Mouse (Mus musculus) B cell, adult (primary cell): ENCODE results near the gene Grin1. TPM values are rescaled to one million over a fixed set of nuclear protein-coding genes. Genes with fewer than 3 reads are reported as not detected.

Source experiments
- total RNA-seq: library from RNA; stranded (reverse); gene quantifications from 4 replicates; pipeline ENCODE4 v1.2.4, GENCODE M21; 2023; ENCODE audit not compliant: inconsistent age

Grin1 gene
- total RNA-seq: not detected in 4 replicates

DNA sequence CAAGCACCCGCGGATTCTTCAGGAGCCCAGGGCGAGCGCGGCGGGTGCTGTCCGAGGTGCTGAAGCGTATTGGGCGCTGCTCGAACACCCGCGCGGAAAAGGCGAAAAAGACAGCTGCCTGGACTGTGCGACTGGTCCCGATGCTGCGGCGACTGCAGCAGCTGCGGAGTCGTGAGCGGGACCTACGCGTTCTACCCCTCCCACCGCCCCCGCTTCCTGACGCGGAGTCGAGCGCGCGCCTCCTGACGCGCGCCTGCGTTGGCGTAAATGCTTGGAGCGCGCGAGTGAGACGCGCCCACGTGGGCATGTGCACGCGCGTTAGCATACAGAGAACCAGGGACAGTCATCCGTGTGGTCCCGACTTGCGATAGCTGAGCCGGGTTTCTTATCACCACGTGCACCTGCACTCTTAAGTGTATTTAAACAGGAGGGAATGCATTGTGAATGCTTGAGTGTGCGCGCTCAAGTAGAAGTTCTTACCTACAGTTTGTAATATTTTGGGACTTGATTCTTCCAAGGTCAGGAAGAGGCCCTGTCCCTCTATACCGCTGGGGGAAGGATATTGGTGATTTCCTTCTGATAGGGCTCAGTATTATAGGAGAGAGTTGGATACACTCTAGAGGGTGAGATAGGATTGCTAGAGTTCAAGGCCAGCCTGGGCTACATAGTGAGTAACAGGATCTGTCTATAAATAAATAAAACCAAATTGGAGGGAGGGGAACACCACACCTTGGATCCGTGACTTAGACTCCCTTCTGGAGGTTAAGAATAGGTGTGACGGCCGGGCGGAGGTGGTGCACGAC lies at the start of gene Grin1:
Gene Grin1, minus strand, starts transcription at position 217 of the 803 bp plus-strand sequence.

DNA sequence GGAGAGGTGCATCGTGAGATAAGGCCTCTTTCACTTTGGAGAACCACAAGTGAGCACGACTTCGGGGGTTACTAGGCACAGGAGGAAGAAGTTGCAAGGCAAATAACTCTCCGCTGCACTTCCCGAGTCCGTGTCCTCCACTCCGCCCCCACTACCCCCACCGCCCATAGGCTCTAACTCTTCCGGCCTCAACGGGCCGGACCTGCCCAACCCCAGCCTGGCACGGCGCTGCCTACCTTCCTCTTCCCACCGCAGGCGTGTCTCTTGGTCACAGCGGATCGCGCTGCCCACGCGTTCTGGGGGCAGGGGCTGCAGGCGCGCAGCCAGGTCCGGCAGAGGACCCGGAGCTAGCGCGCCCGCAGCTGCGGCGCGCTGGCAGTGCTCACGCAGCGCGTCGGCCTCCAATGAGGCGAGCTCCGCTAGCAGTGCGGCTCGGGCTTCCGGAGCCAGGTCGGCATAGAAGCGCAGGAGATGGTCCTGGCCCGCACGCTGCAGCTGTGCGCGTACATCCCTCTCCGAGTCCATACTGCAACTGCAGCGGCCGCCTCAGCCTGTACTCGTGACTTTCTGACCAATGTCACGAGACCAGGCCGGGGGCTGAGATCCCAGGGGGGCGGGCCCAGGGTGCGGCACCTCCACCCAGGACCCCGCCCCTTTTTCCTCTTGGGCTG lies 46.2 kb upstream of the Grin1 start, which contains the start of gene Uap1l1:
Gene Uap1l1, minus strand, starts transcription at position 592 of the 671 bp plus-strand sequence.

DNA sequence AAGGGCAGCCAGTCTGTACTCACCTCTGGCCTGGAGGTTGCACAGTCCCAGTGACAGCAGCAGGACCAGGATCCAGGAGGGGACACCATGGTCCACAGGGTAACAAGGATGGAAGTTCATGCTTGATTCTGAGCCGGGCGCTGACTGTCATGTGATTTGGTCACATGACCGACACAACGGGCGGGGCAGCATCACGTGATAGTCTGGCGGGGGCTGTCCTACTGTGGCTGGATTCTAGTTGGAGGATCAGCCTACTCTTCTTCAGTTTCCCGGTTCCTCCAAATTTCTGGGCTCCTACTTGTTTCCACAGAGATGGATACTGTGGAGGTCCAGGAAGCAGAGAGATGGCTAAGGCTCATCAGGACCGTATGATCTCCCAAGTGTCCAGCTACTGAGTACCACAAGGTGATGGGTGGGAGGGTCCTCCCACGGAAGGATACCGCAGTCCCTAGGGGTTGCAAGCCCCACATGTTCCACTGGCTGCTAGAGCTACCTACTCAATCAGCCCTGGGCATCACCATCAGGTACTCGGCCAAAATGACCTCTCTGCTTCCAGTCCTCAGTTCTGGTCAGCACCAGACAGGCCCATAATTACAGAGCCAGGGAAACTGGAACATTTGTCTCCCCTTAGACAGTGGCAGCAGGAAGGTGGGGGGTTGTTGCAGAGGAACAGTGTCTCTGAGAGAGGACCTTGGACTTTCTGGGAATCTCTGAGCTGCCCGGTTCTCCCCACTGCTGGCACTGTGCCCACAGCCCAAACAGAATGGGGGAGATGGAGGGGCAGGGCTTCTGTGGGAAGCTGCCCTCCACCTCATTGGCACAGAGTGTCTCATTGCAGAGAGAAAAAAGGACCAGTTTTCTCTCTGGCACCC lies 37.5 kb upstream of the Grin1 start, which contains the start of gene Dpp7:
Gene Dpp7, minus strand, starts transcription at position 152 of the 872 bp plus-strand sequence.

DNA sequence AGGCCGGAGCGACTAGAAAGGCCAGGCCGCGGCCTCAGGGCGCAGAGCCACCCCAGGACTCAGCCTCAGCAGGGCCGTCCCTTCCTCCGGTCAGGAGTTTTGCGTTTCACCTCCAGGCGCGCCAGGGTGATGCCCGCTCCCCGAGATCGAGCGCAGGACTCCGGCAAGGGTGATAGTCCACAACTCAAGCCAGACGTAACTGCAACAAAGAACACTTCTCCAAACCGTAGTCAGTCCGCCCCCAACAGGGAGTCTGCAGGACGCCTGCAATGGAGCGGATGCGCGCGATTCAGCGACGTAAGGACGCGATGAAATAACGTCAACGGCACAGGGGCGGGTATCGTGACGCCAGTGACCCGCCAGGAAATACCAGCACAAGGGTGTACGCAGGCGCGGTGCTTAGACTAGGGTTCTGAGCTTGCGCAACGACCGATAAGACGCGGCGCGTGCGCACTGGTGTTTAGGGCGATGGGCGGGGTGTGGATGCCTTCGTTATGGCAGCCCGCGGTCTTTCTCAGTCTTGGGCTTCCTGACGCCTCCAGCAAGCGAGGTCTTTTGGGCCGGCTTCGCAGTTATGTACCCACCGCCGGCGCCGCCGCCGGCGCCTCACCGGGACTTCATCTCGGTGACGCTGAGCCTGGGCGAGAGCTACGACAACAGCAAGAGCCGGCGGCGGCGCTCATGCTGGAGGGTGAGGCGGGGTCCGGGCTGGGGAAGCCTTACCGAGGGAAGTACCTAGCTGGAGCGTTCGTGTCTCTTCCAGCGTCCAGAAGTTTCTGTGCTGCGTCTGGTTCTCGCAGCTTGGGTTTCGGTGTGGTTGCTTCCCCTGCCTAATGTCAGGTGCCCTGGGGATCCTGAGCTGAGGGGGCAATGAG lies 13.5 kb upstream of the Grin1 start, which contains the start of gene Man1b1:
Gene Man1b1, plus strand, starts transcription at position 53 of the 875 bp plus-strand sequence.

DNA sequence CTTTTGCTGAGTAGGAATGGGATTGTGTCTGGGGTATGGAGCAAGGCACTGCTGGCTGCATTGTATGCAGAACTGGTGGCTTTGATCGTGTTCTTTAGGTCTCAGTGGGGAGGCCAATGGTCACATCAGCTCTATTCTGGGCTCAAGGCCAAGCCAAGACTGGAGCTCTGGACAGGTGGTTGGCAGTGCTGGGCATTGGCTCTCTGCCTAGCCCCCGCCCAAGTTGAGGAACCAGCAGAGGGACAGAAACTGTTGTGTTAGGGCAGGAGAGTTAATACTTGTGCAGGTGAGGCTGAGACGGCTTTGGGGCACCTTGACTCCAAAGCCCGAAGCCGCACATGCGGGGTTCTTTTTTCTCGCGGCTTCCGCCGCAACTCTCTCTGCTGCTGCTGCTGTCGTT lies 29.3 kb downstream of the Grin1 start, which contains the start of gene Lrrc26:
Gene Lrrc26, plus strand, starts transcription at position 265 of the 400 bp plus-strand sequence.

DNA sequence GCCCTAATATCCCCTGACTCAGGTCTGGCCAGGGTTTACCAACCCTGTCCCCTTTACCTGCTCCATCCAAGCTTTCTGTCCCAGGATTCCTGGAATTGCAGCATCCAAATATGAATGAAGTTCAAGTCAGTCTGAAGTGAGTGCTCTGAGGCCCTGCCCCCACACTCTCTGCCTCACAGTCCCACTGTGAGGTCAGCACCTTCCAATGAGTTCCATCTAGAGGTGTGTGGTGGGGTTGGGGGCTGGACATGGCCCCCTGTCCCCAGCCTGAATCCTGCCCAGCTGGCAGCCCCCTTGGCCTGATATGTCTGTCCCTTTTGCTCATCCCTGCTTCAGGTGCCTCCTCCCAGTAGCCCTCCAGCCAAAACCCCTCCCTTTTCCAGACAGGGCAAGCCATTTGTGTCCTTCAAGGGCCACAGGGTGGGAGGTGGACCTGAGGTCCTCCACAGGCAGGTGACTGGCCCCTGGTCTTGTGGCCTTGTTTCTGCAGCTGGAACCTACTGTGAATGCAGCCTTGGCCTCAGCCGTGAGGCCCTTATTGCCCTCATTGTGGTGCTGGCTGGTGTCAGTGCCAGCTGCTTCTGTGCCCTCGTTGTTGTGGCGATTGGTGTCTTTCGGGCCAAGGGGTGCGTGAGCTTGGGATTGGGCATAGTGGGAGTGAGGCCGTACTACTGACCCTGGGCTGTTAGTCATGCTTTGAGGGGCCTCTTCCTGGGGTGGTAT lies 30.9 kb downstream of the Grin1 start, which contains the start of gene Tmem210:
Gene Tmem210, plus strand, starts transcription at position 219 of the 723 bp plus-strand sequence.

DNA sequence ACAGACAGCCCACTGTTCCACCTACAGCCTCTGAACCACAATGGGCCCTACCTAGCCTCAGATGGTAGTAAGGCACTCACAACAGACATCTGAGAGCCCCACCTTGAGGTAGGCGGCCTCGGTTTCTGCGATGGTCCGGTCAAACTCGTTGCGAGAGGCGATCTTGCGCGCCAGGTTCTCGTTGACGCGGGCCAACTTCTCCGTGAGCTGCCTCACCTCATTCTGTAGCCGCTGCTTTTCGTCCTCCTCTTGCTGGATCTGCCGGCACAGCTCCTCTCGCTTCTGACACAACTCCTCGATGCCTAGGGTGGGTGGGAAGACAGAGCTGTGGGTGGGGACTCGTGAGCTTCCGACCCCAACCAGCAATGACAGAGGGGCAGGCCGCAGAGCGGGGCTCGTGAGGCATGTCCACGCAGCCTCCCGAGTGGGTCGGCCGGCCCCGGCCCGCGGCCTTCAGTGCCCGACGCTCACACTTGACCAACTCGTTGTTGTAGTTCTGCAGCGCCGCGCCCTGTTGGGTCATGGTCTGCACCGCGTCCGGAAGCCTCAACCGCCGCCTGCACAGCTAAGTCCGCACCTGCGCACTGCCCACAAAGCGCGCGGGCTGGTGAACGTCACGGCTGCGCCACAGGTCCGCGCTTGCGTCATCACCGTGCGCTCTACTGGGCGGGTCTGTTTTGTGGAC lies 47.0 kb downstream of the Grin1 start, which contains the start of the genes Ssna1 and Anapc2:
Gene Ssna1, minus strand, starts transcription at position 612 of the 685 bp plus-strand sequence.
Gene Anapc2, plus strand, starts transcription at position 652 of the 685 bp plus-strand sequence.

DNA sequence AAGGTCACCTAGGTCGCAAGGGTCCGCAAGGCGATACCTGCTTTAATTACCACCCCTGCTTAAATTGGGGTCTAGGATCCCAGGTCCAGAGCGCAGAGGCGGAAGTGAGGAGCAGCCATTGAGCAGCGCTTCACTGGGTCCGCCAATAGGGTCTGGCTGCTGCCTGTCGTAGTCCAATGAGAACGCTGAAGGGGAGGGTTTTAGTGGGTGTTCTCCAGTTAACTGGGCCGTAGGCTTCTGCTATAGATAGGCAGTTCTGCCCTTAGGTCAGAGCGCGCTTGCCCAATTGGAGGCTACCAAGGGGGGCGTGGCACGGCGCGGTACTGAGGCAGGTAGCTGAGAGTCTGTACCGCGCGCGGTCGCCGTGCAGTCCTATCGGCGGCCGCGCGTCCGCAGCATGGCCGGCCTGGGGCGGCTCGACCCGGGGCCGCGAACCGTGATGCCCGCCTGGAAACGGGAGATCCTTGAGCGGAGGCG lies 56.7 kb downstream of the Grin1 start, which contains the start of gene Tprn:
Gene Tprn, plus strand, starts transcription at position 328 of the 477 bp plus-strand sequence.

DNA sequence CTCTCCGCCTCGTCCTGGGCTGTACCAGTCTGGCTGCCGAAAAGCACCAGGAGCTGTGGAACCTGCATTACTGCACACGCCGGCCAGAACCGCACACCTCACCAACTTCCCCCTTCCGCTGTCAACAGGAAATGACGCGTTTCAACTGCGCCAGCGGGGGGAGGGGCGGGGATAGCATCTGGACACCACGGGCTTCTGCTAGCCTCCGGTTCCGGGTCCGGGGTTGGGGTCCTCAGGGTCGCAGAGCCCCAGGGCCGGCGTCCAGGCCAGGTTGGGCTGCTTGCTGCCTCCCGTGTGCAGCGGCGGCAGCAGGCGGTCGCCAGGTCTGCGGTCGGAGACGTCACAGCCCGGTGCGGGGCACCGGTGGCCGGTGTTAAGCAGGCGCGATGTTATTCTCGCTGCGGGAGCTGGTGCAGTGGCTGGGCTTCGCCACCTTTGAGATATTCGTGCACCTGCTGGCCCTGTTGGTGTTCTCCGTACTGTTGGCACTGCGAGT lies 63.7 kb downstream of the Grin1 start, which contains the start of gene Tmem203:
Gene Tmem203, plus strand, starts transcription at position 156 of the 496 bp plus-strand sequence.

DNA sequence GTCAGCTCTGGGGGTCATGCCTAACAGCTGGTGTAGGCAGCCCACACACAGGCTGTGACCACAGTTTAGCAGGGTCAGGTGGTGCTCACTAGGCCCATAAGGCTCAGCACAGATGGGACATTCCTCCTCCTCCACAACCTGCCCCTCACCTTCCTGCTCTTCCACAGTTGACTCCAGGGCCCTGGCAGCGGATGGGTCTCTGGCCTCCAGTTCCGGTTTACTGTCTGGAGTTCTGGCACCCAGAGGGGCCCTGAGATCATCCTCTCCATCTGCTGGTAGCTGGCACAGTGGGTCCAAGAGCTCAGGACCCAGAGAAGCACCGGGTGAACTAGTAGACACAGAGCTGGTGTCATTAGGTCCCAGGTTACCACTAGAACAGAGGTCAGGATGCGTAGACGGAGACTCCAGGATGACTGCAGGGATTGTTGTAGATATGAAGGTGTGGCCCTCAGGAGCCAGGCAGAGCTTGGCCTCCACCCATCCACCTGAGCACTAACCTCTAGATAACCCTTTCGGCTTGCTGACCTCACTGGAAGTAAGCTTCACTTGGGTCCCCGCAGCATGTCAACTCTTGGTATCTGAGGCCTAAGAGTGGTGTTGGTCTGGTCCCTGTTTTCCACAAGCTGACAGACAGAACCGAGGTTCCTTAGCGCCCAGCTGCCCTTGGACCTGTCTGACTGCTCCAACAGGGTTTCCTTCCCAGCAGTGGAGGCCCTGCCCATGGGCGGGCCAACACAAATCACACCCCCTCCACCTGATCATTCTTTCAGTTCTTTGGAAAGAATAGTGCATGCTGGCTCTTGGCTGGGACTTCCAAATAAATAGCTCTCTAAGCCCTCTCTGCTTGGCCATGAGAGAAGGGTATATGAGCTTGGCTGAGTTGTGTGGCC lies 72.6 kb downstream of the Grin1 start, which contains the start of gene AL732309.1:
Gene AL732309.1, minus strand, starts transcription at position 681 of the 890 bp plus-strand sequence.

DNA sequence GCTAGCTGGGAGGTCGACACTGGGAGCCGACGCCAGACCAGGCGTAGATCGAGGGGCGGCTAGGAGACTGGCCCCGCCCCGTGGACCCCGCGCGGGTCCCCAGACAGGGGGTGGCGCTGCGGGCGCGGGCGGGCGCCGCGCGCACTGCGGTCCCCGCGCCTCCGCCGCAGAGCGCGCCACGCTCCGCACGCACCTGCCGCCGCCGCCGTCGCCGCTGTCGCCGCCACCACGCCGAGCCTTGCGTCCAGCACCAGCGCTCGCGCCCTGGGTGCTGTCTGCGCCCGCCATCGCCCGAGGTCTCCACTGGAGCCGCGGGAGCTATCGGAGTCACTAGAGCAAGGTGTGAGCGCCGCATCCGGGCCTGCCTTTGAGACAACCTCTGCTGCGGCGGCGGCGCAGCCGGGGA lies 76.9 kb downstream of the Grin1 start, which contains the start of the genes Rnf208 and Cysrt1:
Gene Rnf208, plus strand, starts transcription at position 155 of the 406 bp plus-strand sequence.
Gene Cysrt1, minus strand, starts transcription at position 352 of the 406 bp plus-strand sequence.

Other genes with a start within 250 kb of the Grin1 start
- not detected in 4 replicates for gene Entpd8, start 238.9 kb downstream of the Grin1 start, total RNA-seq
- not detected in 4 replicates for gene Noxa1, start 224.0 kb downstream of the Grin1 start, total RNA-seq
- 5.3 to 6.8 TPM (median 6.0 TPM) in 4 replicates for gene Nrarp, start 138.4 kb downstream of the Grin1 start, total RNA-seq
- gene Tor4a, start 122.3 kb downstream of the Grin1 start, total RNA-seq: 28.8 to 32.8 TPM (median 31.4 TPM) in 4 replicates
- 71.2 to 97.5 TPM (median 84.8 TPM) in 4 replicates for gene Nelfb, start 107.7 kb downstream of the Grin1 start, total RNA-seq
- gene Stpg3, start 104.5 kb downstream of the Grin1 start, total RNA-seq: not detected in 4 replicates
- gene Fam166a, start 100.4 kb downstream of the Grin1 start, total RNA-seq: not detected in 4 replicates
- 114 to 127 TPM (median 119 TPM) in 4 replicates for gene Tubb4b, start 94.5 kb downstream of the Grin1 start, total RNA-seq
- not detected in 4 replicates for gene Slc34a3, start 84.8 kb downstream of the Grin1 start, total RNA-seq
- not detected in 4 replicates for gene Rnf224, start 82.4 kb downstream of the Grin1 start, total RNA-seq
- gene Rnf208, start 76.9 kb downstream of the Grin1 start, total RNA-seq: 0.51 TPM in 1 of 4 replicates, not detected in the others
- not detected in 4 replicates for gene Cysrt1, start 76.7 kb downstream of the Grin1 start, total RNA-seq
- 6.2 to 11.8 TPM (median 9.7 TPM) in 4 replicates for gene AL732309.1, start 72.3 kb downstream of the Grin1 start, total RNA-seq
- 17.0 to 23.1 TPM (median 22.3 TPM) in 4 replicates for gene Tmem203, start 63.7 kb downstream of the Grin1 start, total RNA-seq
- gene Tprn, start 56.6 kb downstream of the Grin1 start, total RNA-seq: 11.7 to 16.8 TPM (median 12.7 TPM) in 4 replicates
- 36.2 to 41.2 TPM (median 39.2 TPM) in 4 replicates for gene Ssna1, start 46.7 kb downstream of the Grin1 start, total RNA-seq
- 99.6 to 125 TPM (median 108 TPM) in 4 replicates for gene Anapc2, start 46.7 kb downstream of the Grin1 start, total RNA-seq
- gene Tmem210, start 31.0 kb downstream of the Grin1 start, total RNA-seq: not detected in 4 replicates
- not detected in 4 replicates for gene Lrrc26, start 29.3 kb downstream of the Grin1 start, total RNA-seq
- 38.3 to 49.0 TPM (median 42.3 TPM) in 4 replicates for gene Man1b1, start 13.2 kb upstream of the Grin1 start, total RNA-seq
- 34.8 to 44.7 TPM (median 42.3 TPM) in 4 replicates for gene Dpp7, start 37.2 kb upstream of the Grin1 start, total RNA-seq
- gene Uap1l1, start 46.5 kb upstream of the Grin1 start, total RNA-seq: 29.6 to 32.3 TPM (median 30.7 TPM) in 4 replicates
- gene Sapcd2, start 53.1 kb upstream of the Grin1 start, total RNA-seq: 0.94 to 1.4 TPM (median 1.1 TPM) in 4 replicates
- gene Entpd2, start 76.7 kb upstream of the Grin1 start, total RNA-seq: not detected in 4 replicates
- gene Npdc1, start 80.2 kb upstream of the Grin1 start, total RNA-seq: not detected in 4 replicates
- gene Fut7, start 104.1 kb upstream of the Grin1 start, total RNA-seq: 0.24 TPM in 1 of 4 replicates, not detected in the others
- gene Abca2, start 109.5 kb upstream of the Grin1 start, total RNA-seq: 36.8 to 44.5 TPM (median 42.0 TPM) in 4 replicates
- 0.80 TPM in 1 of 4 replicates, not detected in the others for gene Clic3, start 137.7 kb upstream of the Grin1 start, total RNA-seq
- gene Paxx, start 141.9 kb upstream of the Grin1 start, total RNA-seq: 111 to 124 TPM (median 114 TPM) in 4 replicates
- not detected in 4 replicates for gene Ptgds, start 150.9 kb upstream of the Grin1 start, total RNA-seq
- gene Lcn12, start 174.7 kb upstream of the Grin1 start, total RNA-seq: not detected in 4 replicates
- 69.9 to 80.2 TPM (median 72.7 TPM) in 4 replicates for gene Fbxw5, start 181.6 kb upstream of the Grin1 start, total RNA-seq
- gene C8g, start 182.5 kb upstream of the Grin1 start, total RNA-seq: 0.45 to 2.0 TPM (median 0.80 TPM) in 4 replicates
- 48.8 to 61.5 TPM (median 56.4 TPM) in 4 replicates for gene Traf2, start 227.8 kb upstream of the Grin1 start, total RNA-seq
- 111 to 137 TPM (median 123 TPM) in 4 replicates for gene Edf1, start 238.7 kb upstream of the Grin1 start, total RNA-seq